Mouse (Mus musculus) retina, adult 2 months (tissue): ENCODE data around the gene Capn15.

ENCODE experiments used
- DNase-seq: peaks from one replicate; pipeline ENCODE4 v3.0.0-alpha.2; 2012; ENCODE audit warnings: low read depth, low spot score

Gene Capn15

GRCm38 (mm10) chr17:25956201-25956600 is 29.4 kb downstream of the Capn15 start:
- no peak for DNase-seq

DNA sequence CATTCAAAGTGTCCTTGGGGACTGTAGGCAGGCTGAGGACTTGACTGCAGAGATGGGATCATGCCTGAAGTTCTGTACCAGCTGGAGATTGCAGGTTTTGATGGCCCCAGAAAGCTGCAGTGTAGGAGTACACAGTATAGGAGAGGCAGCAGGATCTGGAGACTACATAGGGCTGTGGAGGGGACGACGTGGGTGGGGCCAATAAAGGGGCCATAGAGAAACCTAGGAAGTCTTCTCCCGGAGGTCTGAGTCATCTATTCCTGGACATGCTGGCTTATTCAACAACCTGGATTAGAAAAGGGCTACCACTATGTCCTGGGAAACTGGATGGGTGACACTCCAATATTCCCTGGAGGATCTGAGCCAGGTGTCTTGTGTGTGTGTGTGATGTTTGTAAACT is 29.9 kb downstream of the Capn15 start:
- DNase-seq = no peak

- no peak for DNase-seq
These were observed 30.9 kb downstream of the Capn15 start for GRCm38 (mm10) chr17:25954671-25955070.

GRCm38 (mm10) chr17:25953161-25953560 is 32.4 kb downstream of the Capn15 start:
- DNase-seq = no peak

- no peak for DNase-seq
These were observed 33.6 kb downstream of the Capn15 start, which contains the start of gene A930017K11Rik for GRCm38 (mm10) chr17:25951803-25952623. A930017K11Rik (minus strand) TSS chr17:25952565.

GRCm38 (mm10) chr17:25951225-25951802 is 34.3 kb downstream of the Capn15 start:
- no peak for DNase-seq

DNA sequence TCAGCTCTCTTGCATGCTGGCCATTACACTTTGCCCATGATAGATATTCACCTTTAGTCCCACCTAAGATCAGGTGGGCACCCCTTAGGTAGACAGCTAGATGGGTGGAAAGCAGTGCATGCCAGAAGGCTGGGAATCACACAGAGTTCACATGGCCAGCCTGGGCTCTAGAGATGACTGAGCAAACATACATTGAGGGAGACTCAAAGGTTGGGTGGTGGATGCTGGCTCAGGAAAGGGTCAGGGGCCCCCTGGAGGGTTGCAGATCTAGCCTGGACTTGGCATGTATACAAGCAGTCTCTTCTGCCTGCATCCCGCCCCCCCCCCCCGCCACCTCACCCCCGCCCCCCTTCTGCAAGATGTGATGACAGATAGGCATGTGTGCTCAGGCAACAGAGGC is 34.9 kb downstream of the Capn15 start:
- no peak for DNase-seq

GRCm38 (mm10) chr17:25949981-25950380 is 35.6 kb downstream of the Capn15 start:
- DNase-seq = no peak

- no peak for DNase-seq
These were observed 37.5 kb downstream of the Capn15 start for GRCm38 (mm10) chr17:25948051-25948450.

DNA sequence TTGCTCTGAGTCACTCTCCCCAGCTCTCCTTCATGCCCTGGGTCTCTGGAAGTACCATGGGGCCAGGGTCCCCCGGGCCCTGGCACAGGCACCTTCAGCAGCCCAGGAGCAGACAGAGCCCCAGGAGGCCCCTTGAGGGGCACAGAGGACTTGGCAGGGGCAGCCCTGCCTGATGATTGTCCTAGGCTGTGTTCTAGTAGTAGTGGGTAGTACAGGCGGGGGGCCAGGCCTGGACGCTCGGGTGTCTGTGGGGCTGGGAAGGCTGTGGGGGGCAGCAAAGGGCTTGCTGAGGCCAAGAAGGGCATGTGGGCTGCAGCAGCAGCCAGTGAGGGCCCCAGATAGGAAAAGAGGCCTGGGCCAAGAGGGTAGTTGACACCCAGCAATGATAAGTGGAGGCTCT is 38.0 kb downstream of the Capn15 start:
- no peak for DNase-seq

DNA sequence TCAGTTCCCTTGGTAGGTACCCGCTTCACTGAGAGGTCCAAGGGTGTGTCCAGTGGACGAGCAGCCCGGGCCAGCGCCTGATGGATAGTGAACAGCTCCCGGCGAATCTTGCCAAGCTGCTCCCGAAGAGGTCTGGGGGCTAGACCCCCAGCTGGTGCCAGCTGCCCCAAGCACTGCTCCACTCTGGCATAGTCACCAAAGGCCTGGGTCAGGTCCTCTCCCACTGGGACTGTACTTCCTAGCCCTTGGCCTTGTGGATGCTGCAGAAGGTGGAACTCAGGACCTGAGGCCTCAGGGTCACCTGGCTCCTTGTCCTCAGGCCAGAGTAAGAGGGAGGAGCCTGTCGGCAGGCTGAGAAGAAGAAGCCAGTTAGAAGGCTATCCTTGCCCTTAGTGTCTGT is 38.7 kb downstream of the Capn15 start:
- no peak for DNase-seq

DNA sequence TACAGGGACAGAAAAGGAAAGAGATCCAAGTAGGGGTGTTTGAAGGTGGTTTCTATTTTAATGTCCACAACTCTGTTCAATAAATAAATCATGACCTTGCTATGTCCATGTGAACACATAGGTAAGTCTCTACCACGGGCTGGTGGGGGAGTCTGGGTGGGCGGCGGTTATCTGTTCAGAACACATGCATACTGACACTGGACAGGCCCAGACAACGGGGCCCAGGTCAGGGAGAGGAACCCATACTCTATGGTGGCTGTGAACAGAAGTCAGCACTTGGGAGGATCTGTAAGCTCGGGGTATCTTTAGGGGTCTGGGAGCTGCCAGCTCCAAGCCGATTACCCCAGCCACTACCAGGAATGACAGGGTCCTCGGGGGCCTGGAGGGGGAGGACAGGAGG is 39.2 kb downstream of the Capn15 start:
- DNase-seq = no peak

- no peak for DNase-seq
These were observed 40.0 kb downstream of the Capn15 start for GRCm38 (mm10) chr17:25945517-25946155.

DNA sequence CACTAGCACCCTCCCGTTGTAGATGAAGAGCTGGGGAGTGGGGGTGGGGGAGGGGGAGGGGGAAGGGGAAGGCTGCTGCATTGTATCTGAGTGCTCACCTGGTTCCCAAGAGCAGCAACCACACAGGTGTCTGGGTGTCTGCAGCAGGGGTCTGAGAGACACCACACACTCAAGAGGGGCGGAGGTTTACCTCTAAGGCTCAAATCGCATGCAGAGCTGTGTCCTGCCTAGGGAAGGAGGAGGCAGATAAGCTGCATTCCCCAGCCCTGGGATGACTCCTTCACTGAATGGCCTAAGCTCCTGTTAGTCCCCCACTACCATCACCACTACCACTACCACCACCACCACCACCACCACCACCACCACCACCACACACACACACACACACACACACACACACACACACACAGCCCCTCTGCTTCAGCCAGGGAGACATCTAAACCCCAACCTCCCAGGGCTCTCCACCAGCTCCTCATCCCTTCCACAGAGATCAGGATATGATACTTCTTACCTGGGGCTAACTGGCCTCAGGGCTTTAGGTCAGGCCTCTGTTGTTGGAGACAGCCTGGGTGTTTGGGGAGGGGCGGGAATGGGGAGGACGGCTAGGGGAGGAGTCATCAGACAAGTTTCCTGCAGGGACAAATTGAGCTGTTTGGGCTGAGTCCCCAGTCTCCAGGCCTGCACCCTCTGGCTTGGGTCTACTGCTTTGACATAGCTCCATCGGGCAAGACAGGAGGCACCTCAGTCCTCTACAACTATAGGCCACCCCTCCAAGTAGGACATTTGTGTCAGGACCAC is 41.0 kb downstream of the Capn15 start, which contains the start of the genes Pigq and Nhlrc4:
TSS of gene Pigq (minus strand) at position 571 of the 798 bp plus-strand sequence.
TSS of gene Nhlrc4 (minus strand) at position 596 of the 798 bp plus-strand sequence.
- DNase-seq = no peak

- no peak for DNase-seq
These were observed 41.8 kb downstream of the Capn15 start for GRCm38 (mm10) chr17:25943769-25944168.

DNA sequence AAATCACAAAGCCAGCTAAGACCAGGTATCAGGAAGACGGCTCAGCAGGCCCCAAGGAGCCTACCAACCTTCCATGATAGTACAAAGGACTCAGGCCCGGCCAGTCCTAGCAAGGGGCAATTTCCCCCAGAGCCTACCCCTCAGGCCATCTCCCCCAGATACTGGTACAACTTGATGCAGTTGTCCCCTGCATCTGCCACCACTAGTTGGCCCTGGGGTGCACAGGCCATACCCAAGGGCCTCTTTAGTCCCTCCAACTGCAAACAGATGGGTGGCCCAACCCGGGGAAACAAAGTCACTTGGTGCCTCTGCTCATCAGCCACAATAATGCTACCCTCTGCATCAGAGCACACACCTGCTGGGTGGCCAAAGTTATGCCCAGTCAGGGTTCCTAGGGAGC is 42.4 kb downstream of the Capn15 start:
- no peak for DNase-seq

GRCm38 (mm10) chr17:25942597-25943151 is 42.9 kb downstream of the Capn15 start:
- no peak for DNase-seq

- DNase-seq = peak; percentile 63
These were observed 43.9 kb downstream of the Capn15 start for GRCm38 (mm10) chr17:25941511-25942241.

GRCm38 (mm10) chr17:25934526-25934925 is 51.1 kb downstream of the Capn15 start:
- no peak for DNase-seq

DNA sequence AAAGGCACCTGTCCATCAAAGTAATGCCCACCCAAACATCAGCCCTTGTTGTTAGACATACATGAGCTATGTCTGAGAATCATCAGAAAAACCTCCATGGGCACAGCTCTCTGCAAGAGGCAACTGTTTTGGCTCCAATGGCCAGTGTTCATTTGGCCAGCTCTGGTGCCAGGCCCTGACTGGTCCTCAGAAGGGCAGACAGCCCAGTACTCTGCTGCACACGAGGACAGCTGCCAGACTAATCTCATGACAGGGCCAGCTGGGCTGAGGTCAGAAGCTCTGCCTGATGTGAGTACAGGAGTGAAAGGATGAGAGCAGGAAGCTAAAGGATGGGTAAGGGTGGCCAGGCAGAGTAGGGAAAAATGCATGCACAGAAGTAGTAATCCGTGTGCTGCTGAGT is 60.2 kb downstream of the Capn15 start:
- peak; percentile 16 for DNase-seq

DNA sequence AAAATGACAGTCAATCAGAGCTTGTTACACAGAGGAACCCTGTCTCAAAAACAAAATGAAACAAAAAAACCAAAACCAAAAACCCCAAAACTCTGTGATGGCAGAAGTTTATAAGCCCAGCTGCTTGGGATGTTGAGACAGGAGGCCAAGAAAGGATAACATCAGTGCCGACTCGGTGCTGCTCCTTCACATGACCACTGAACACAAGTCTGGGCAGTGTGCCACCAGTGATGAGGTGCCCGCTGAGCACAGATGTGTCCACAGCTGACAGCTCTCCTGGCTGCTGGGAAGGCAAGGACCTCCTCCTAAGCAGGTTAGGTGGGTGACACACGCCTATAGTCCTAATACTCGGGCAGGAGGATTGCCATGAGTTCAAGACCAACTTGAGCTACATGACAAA is 63.5 kb downstream of the Capn15 start:
- no peak for DNase-seq
